Mouse (Mus musculus) CH12.LX (cell line): ENCODE results near the gene Prpf4b. TPM values are rescaled to one million over a fixed set of nuclear protein-coding genes. Genes with fewer than 3 reads are reported as not detected.
"Not testable (repeated sequence)": the region's sequence is repeated elsewhere in the genome, so short reads cannot be mapped to it uniquely, and the experiment has no call there.

ENCODE experiments used
- DNase-seq: peaks from one replicate; pipeline ENCODE4 v3.0.0-alpha.2; 2013; ENCODE audit errors: extremely low read depth
- H3K27ac ChIP-seq: 2 replicates; pipeline ENCODE4 v1.5.1; 2012; ENCODE audit warnings: low read depth, mild to moderate bottlenecking, control low read depth, moderate library complexity; ENCODE audit not compliant: insufficient read depth
- H3K27me3 ChIP-seq: replicated peaks from 2 replicates; pipeline ENCODE3; 2012; ENCODE audit warnings: inconsistent platforms
- H3K36me3 ChIP-seq, 2 experiments: replicated peaks in 1 of 2; 2 replicates each; pipeline versions ENCODE3 to v1.6.1; 2012; ENCODE audit warnings: inconsistent platforms in 1 of 2, low read length in 1 of 2, mild to moderate bottlenecking in 1 of 2, mixed read lengths in 1 of 2, moderate library complexity in 1 of 2; ENCODE audit not compliant: control insufficient read depth in 1 of 2, insufficient read depth in 1 of 2
- H3K4me1 ChIP-seq, 2 experiments: 2 replicates each; pipeline ENCODE4 v1.6.1; 2012; ENCODE audit warnings: inconsistent platforms in 1 of 2, moderate library complexity in 1 of 2; ENCODE audit not compliant: insufficient read depth in 2 of 2, control insufficient read depth in 1 of 2
- H3K4me2 ChIP-seq: 2 replicates; pipeline ENCODE4 v1.6.1; 2012; ENCODE audit warnings: low read depth, mild to moderate bottlenecking, control low read depth; ENCODE audit not compliant: poor library complexity, insufficient read depth, severe bottlenecking
- H3K4me3 ChIP-seq, 3 experiments: fragments of 150-350 bp in 1 of 3; sonication (generic) in 1 of 3; replicated peaks in 1 of 3; 2 replicates each; pipeline versions ENCODE3 to v1.5.1; 2011 to 2012; ENCODE audit warnings: low read depth in 2 of 3, low read length in 2 of 3, mild to moderate bottlenecking in 2 of 3, moderate library complexity in 2 of 3, control low read depth in 1 of 3, improper control_type of control experiment in 1 of 3, inconsistent platforms in 1 of 3, mixed read lengths in 1 of 3; ENCODE audit not compliant: poor library complexity in 1 of 3
- H3K79me2 ChIP-seq: replicated peaks from 2 replicates; pipeline ENCODE4 v1.6.1; 2012; ENCODE audit warnings: mild to moderate bottlenecking, moderate library complexity; ENCODE audit not compliant: control insufficient read depth, poor library complexity, insufficient read depth, severe bottlenecking; ENCODE audit errors: extremely low read depth
- H3K9ac ChIP-seq: 2 replicates; pipeline ENCODE4 v1.6.1; 2012; ENCODE audit warnings: low read depth, mild to moderate bottlenecking, control low read depth, moderate library complexity; ENCODE audit not compliant: insufficient read depth
- H3K9me3 ChIP-seq: replicated peaks from 2 replicates; pipeline ENCODE3; 2012; ENCODE audit warnings: low read length, inconsistent platforms, mixed read lengths
- BHLHE40 ChIP-seq: IDR thresholded peaks from 2 replicates; pipeline ENCODE4 v1.6.1; 2011; ENCODE audit warnings: mild to moderate bottlenecking, low read depth, low read length, improper control_type of control experiment
- CTCF ChIP-seq, 2 experiments: IDR thresholded peaks in 1 of 2; conservative IDR thresholded peaks in 1 of 2; 2 replicates each; pipeline ENCODE4 v1.5.1; 2011 to 2012; ENCODE audit warnings: low read depth in 2 of 2, low read length in 2 of 2, improper control_type of control experiment in 1 of 2, inconsistent platforms in 1 of 2, mild to moderate bottlenecking in 1 of 2, moderate library complexity in 1 of 2
- E2F4 ChIP-seq: IDR thresholded peaks from 2 replicates; pipeline ENCODE4 v1.6.1; 2011; ENCODE audit warnings: low read depth, low read length, improper control_type of control experiment; ENCODE audit not compliant: insufficient replicate concordance
- HCFC1 ChIP-seq: IDR thresholded peaks from 2 replicates; pipeline ENCODE4 v1.6.1; 2012; ENCODE audit warnings: low read depth, mild to moderate bottlenecking, inconsistent platforms, low read length, improper control_type of control experiment
- IRF4 ChIP-seq: IDR thresholded peaks from 2 replicates; pipeline ENCODE4 v1.6.1; 2014; ENCODE audit warnings: low read depth, mild to moderate bottlenecking, inconsistent platforms, low read length, improper control_type of control experiment
- JUN ChIP-seq: IDR thresholded peaks from 2 replicates; pipeline ENCODE4 v1.6.1; 2011; ENCODE audit warnings: low read depth, mild to moderate bottlenecking, low read length, improper control_type of control experiment, moderate library complexity; ENCODE audit not compliant: insufficient read depth
- KAT2A ChIP-seq: IDR thresholded peaks from 2 replicates; pipeline ENCODE4 v1.6.1; 2012; ENCODE audit warnings: low read length, improper control_type of control experiment, inconsistent platforms; ENCODE audit not compliant: insufficient replicate concordance
- MAZ ChIP-seq: IDR thresholded peaks from 2 replicates; pipeline ENCODE4 v1.6.1; 2012; ENCODE audit warnings: low read depth, mild to moderate bottlenecking, inconsistent platforms, low read length, improper control_type of control experiment, moderate library complexity
- MEF2A ChIP-seq: IDR thresholded peaks from 2 replicates; pipeline ENCODE4 v1.6.1; 2014; ENCODE audit warnings: low read depth, mild to moderate bottlenecking, inconsistent platforms, low read length, improper control_type of control experiment, borderline replicate concordance
- MXI1 ChIP-seq: IDR thresholded peaks from 2 replicates; pipeline ENCODE4 v1.6.1; 2011; ENCODE audit warnings: mild to moderate bottlenecking, low read depth, low read length, improper control_type of control experiment
- NRF1 ChIP-seq: IDR thresholded peaks from 2 replicates; pipeline ENCODE4 v1.6.1; 2014; ENCODE audit warnings: low read depth, mild to moderate bottlenecking, inconsistent platforms, low read length, improper control_type of control experiment, moderate library complexity
- PAX5 ChIP-seq: IDR thresholded peaks from 2 replicates; pipeline ENCODE4 v1.6.1; 2012; ENCODE audit warnings: low read length, inconsistent platforms, mixed read lengths
- POLR2A ChIP-seq: IDR thresholded peaks from 2 replicates; pipeline ENCODE4 v1.6.1; 2011; ENCODE audit warnings: low read depth, mild to moderate bottlenecking, improper control_type of control experiment, low read length
- RAD21 ChIP-seq: IDR thresholded peaks from 2 replicates; pipeline ENCODE4 v1.6.1; 2011; ENCODE audit warnings: low read depth, mild to moderate bottlenecking, low read length, improper control_type of control experiment, moderate library complexity
- SIN3A ChIP-seq: IDR thresholded peaks from 2 replicates; pipeline ENCODE4 v1.6.1; 2012; ENCODE audit warnings: low read length, improper control_type of control experiment, inconsistent platforms
- SMC3 ChIP-seq: IDR thresholded peaks from 2 replicates; pipeline ENCODE4 v1.6.1; 2011; ENCODE audit warnings: low read depth, low read length, improper control_type of control experiment
- TBP ChIP-seq: conservative IDR thresholded peaks from 2 replicates; pipeline ENCODE4 v1.6.1; 2011; ENCODE audit warnings: low read depth, low read length, improper control_type of control experiment
- UBTF ChIP-seq: IDR thresholded peaks from 2 replicates; pipeline ENCODE4 v1.6.1; 2012; ENCODE audit warnings: low read depth, mild to moderate bottlenecking, inconsistent platforms, low read length, improper control_type of control experiment, moderate library complexity
- USF2 ChIP-seq: conservative IDR thresholded peaks from 2 replicates; pipeline ENCODE4 v1.6.1; 2011; ENCODE audit warnings: low read depth, low read length, improper control_type of control experiment
- ZC3H11A ChIP-seq: IDR thresholded peaks from 2 replicates; pipeline ENCODE4 v1.6.1; 2012; ENCODE audit warnings: low read depth, mild to moderate bottlenecking, inconsistent platforms, low read length, improper control_type of control experiment
- ZMIZ1 ChIP-seq: IDR thresholded peaks from 2 replicates; pipeline ENCODE4 v1.6.1; 2012; ENCODE audit warnings: low read depth, mild to moderate bottlenecking, inconsistent platforms, low read length, improper control_type of control experiment
- dilution Hi-C: fragments of 300-500 bp; cut with MboI; formaldehyde crosslinking; loops from 2 replicates; pipeline ENCODE4 v1.14.3; 2020; ENCODE audit warnings: low sequenced_read_pairs; ENCODE audit not compliant: extremely low pct_unique_long_range_greater_than_20kb, extremely low pct_ligation_motif_present
- in situ Hi-C: fragments of 300-500 bp; cut with MboI; formaldehyde crosslinking; loops from 3 replicates; pipeline ENCODE4 v1.14.3; 2019; ENCODE audit warnings: low sequenced_read_pairs, low pct_ligation_motif_present, low pct_unique_long_range_greater_than_20kb, mixed read lengths
- polyA plus RNA-seq: library from polyadenylated mRNA; unstranded; fragments of >175 nt; gene quantifications from 2 replicates; pipeline ENCODE4 v1.2.1, GENCODE M21; 2012; ENCODE audit warnings: low read depth; ENCODE audit not compliant: insufficient read length
- total RNA-seq, 2 experiments: library from RNA; depleted of rRNA; stranded (reverse); fragments of 300-350 nt in 1 of 2; fragments of >200 nt in 1 of 2; gene quantifications; 2 replicates each; pipeline ENCODE4 v1.2.3; 2012 to 2014

Gene Prpf4b
- total and polyA plus RNA-seq, 3 experiments = 51.1 to 94.9 (median 57.3) TPM

DNA sequence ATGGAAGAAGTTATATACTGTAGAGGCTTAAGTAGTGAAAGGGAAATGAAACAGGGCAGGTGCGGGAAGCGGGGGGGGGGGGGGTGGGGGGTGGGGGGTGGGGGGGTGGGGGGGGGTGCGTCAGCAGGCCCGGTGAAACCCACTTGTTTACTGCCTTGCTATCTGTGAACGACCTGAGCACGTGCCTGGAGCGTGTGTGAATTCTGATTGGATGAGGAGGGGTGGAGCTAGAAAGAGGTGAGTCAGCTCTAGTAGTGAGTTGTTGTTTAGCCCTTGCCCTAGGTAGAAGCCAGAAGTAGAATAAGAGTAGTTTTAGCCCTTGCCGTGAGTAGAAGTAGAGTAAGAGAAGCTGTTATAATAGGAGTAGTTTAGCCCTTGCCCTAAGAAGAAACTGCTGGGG is 13.9 kb upstream of the Prpf4b start:
- not testable (repeated sequence) for H3K4me1 ChIP-seq
- TF ChIP-seq BHLHE40 = peak; percentile 67
- TF ChIP-seq, all 38 proteins: peak for 1; not testable (repeated sequence) for 37
- H3K79me2 ChIP-seq, H3K9ac ChIP-seq, H3K9me3 ChIP-seq, H3K27me3 ChIP-seq, H3K4me2 ChIP-seq, H3K4me3 ChIP-seq, H3K27ac ChIP-seq, dilution Hi-C loops, H3K36me3 ChIP-seq, DNase-seq: not testable (repeated sequence)
- in situ Hi-C loops = loop anchor here (25.0 kb wide), 1 partner anchor 674 kb away; no protein-coding TSS in a partner anchor

DNA sequence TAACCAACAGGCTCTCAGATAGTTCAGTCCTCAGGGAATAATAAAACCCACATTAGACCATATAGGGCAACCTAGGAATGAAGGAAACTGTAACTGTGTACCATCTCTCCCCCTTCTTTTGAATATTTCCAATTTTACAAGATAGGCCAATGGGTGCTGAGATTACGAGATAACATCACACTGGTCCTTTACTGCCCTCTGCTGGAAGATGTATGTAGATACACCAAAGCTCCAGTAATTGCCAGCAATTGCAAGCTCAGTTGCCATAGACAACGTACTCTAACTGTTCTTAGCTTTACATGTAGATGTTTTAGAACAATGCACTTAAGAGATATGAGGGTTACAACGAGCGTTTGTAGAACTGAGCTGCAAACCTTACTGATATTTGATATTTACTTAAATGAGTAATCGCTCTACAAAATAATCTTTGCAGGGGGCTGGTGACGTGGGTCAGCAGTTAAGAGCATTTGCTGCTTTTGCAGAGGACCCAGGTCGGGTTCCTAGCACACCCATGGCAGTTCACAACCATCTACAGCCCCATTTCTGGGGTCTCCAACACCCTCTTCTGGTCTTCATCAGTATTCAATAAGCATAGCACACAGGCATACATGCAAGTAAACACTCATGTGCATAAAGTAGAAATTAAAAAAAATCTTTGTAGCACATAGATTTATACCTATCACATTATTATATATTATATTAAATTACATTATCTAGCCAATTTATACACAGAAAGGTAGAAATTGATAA is 10.5 kb upstream of the Prpf4b start:
- peak; percentile 82 for DNase-seq
- H3K9me3 ChIP-seq = no peaks in the 10 kb centered on the region
- no peaks in the 10 kb centered on the region for H3K27me3 ChIP-seq
- H3K4me2 ChIP-seq = no peak overlapping the region
- H3K9ac ChIP-seq = no peak overlapping the region
- H3K27ac ChIP-seq = no peak overlapping the region
- no peaks in the 10 kb centered on the region for H3K36me3 ChIP-seq
- dilution Hi-C loops (no loop called here), in situ Hi-C loops (loop anchor here (25.0 kb wide), 1 partner anchor 677 kb away; no protein-coding TSS in a partner anchor)
- no peak overlapping the region for H3K4me3 ChIP-seq
- H3K4me1 ChIP-seq = peaks cover 0 to 3% of the 10 kb centered on the region in 2 experiments; a peak in 1 of 4 replicates
- H3K79me2 ChIP-seq = no peaks in the 10 kb centered on the region
- TF ChIP-seq UBTF (no peak), NRF1 (no peak), ZC3H11A (0 out of 2 replicates have a peak, but pooled peaks have one; percentile 10), HCFC1 (no peak), E2F4 (no peak), USF2 (no peak), ZMIZ1 (no peak), POLR2A (no peak), JUN (no peak), MXI1 (no peak), IRF4 (no peak), TBP (no peak), KAT2A (no peak), PAX5 (no peak), SIN3A (no peak), MAZ (no peak), SMC3 (peak; percentile 78), CTCF (conservative IDR thresholded peaks at IDR 0.05 in 1 of 2, IDR thresholded peaks at IDR 0.05 in 1 of 2; ENCODE audit: low read depth in 2 of 2, low read length in 2 of 2) (peak; percentile 82 to 87), RAD21 (peak; percentile 85), MEF2A (no peak)
- TF ChIP-seq, all 38 proteins: peak for 4
